Mouse (Mus musculus): ENCODE results near the gene Sult2b1.

DNA sequence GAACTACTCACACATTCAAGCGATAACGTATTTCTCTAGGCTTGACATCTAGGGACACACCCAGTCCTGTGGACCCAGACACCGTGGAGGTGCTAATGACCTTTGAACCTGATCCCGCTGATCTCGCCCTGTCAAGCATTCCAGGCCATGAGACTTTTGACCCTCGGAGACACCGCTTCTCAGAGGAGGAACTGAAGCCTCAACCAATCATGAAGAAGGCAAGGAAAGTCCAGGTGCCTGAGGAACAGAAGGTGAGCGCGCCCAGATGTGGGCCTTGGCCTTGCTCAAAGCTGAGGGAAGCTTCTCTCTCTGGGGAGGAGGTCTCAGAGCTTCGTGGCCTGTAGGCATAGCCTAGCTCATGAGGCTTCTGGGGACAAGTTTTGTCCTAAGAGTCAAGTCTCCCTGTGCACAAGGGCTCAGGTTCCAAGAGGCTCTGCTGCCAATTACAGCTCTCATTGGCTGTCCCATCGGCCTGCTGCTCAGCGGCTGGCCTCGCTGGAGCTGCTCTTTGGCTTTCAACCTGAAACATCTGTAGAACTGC lies 76.2 kb downstream of the Sult2b1 start:
- TF ChIP-seq CTCF (IDR thresholded peaks at IDR 0.05; ENCODE audit: borderline replicate concordance, extremely low read depth, insufficient read depth, insufficient read length) (no peak), POLR2A (IDR thresholded peaks at IDR 0.05; ENCODE audit: borderline replicate concordance, extremely low read depth, insufficient read depth, insufficient read length, poor library complexity, severe bottlenecking) (no peak)
